Mouse (Mus musculus) hematopoietic multipotent progenitor cell, adult 10-12 weeks (in vitro differentiated cells): ENCODE measurements around the gene Ccdc15. TPM values are rescaled to one million over a fixed set of nuclear protein-coding genes. Genes with fewer than 3 reads are reported as not detected.

Experiments
- polyA plus RNA-seq: library from polyadenylated mRNA; stranded (reverse); fragments of >175 nt; gene quantifications from 2 replicates; pipeline ENCODE4 v1.2.3, GENCODE M21; 2012; ENCODE audit warnings: low replicate concordance

Gene Ccdc15
- polyA plus RNA-seq, result 9.7 and 21.2 TPM in 2 replicates

GRCm38 (mm10) chr9:37347988-37348642 lies at the start of gene Ccdc15:
TSS of gene Ccdc15 (minus strand) at chr9:37348432.

GRCm38 (mm10) chr9:37367301-37368080 lies 19.3 kb upstream of the Ccdc15 start, which contains the start of gene Hepacam:
TSS of gene Hepacam (plus strand) at chr9:37367351.

GRCm38 (mm10) chr9:37255149-37255888 lies 92.9 kb downstream of the Ccdc15 start, which contains the start of gene Slc37a2:
TSS of gene Slc37a2 (minus strand) at chr9:37255738.

Other genes starting within 250 kb of the Ccdc15 start
- gene Pknox2, start 201.0 kb downstream of the Ccdc15 start, polyA plus RNA-seq, result 0.11 and 0.26 TPM in 2 replicates
- 0.40 and 0.44 TPM in 2 replicates for gene Tmem218, start 140.2 kb downstream of the Ccdc15 start, polyA plus RNA-seq
- gene Slc37a2, start 92.7 kb downstream of the Ccdc15 start, polyA plus RNA-seq, result 3.6 and 4.5 TPM in 2 replicates
- gene Hepacam, start 18.9 kb upstream of the Ccdc15 start, polyA plus RNA-seq, result not detected in 2 replicates
- 1.1 and 2.0 TPM in 2 replicates for gene Robo4, start 53.5 kb upstream of the Ccdc15 start, polyA plus RNA-seq
- 0.21 and 0.71 TPM in 2 replicates for gene Robo3, start 84.8 kb upstream of the Ccdc15 start, polyA plus RNA-seq
- 15.5 and 39.2 TPM in 2 replicates for gene Msantd2, start 140.9 kb upstream of the Ccdc15 start, polyA plus RNA-seq
- 1.2 and 2.2 TPM in 2 replicates for gene Esam, start 179.6 kb upstream of the Ccdc15 start, polyA plus RNA-seq
- gene Vsig2, start 190.8 kb upstream of the Ccdc15 start, polyA plus RNA-seq, result not detected in 2 replicates
- gene Nrgn, start 204.5 kb upstream of the Ccdc15 start, polyA plus RNA-seq, result 101 and 116 TPM in 2 replicates
- gene Siae, start 207.3 kb upstream of the Ccdc15 start, polyA plus RNA-seq, result 0.35 and 1.1 TPM in 2 replicates